Mouse (Mus musculus) MEL (cell line): ENCODE measurements around the gene Gstk1. TPM values are rescaled to one million over a fixed set of nuclear protein-coding genes. Genes with fewer than 3 reads are reported as not detected.

Source experiments
- DNase-seq: peaks from one replicate; pipeline ENCODE4 v3.0.0; 2011; ENCODE audit warnings: low read depth, low spot score
- H3K27ac ChIP-seq: 2 replicates; pipeline ENCODE4 v1.5.1; 2012; ENCODE audit warnings: low read depth, mild to moderate bottlenecking, control low read depth, low read length, moderate library complexity; ENCODE audit not compliant: control insufficient read depth
- H3K27me3 ChIP-seq, 2 experiments: fragments of 150-350 bp in 1 of 2; sonication (generic) in 1 of 2; 2 replicates each; pipeline ENCODE4 v1.6.1; 2012; ENCODE audit warnings: low read length in 2 of 2, mild to moderate bottlenecking in 2 of 2, improper control_type of control experiment in 1 of 2, moderate library complexity in 1 of 2; ENCODE audit not compliant: insufficient read depth in 2 of 2, control insufficient read depth in 1 of 2
- H3K36me3 ChIP-seq, 2 experiments: 2 replicates each; pipeline ENCODE4 v1.6.1; 2012 to 2014; ENCODE audit warnings: low read length in 2 of 2, improper control_type of control experiment in 1 of 2, inconsistent platforms in 1 of 2, mild to moderate bottlenecking in 1 of 2; ENCODE audit not compliant: insufficient read depth in 2 of 2, control insufficient read depth in 1 of 2
- H3K4me1 ChIP-seq, 2 experiments: fragments of 150-350 bp in 1 of 2; sonication (generic) in 1 of 2; 2 replicates each; pipeline ENCODE4 v1.6.1; 2012; ENCODE audit warnings: low read length in 2 of 2, improper control_type of control experiment in 1 of 2, mild to moderate bottlenecking in 1 of 2; ENCODE audit not compliant: insufficient read depth in 2 of 2, control insufficient read depth in 1 of 2
- H3K4me3 ChIP-seq, 2 experiments: fragments of 150-350 bp in 1 of 2; sonication (generic) in 1 of 2; 2 replicates each; pipeline ENCODE4 v1.5.1; 2012; ENCODE audit warnings: low read depth in 2 of 2, low read length in 2 of 2, mild to moderate bottlenecking in 2 of 2, moderate library complexity in 2 of 2, control low read depth in 1 of 2, improper control_type of control experiment in 1 of 2; ENCODE audit not compliant: control insufficient read depth in 1 of 2, insufficient read depth in 1 of 2
- H3K79me2 ChIP-seq: 2 replicates; pipeline ENCODE4 v1.6.1; 2012; ENCODE audit warnings: mild to moderate bottlenecking, low read length, moderate library complexity; ENCODE audit not compliant: control insufficient read depth, poor library complexity, insufficient read depth
- H3K9ac ChIP-seq: 2 replicates; pipeline ENCODE4 v1.6.1; 2012; ENCODE audit warnings: low read depth, mild to moderate bottlenecking, control low read depth, low read length, moderate library complexity; ENCODE audit not compliant: control insufficient read depth, poor library complexity, severe bottlenecking
- H3K9me3 ChIP-seq: fragments of 150-350 bp; sonication (generic); replicated peaks from 2 replicates; pipeline ENCODE4 v1.6.1; 2012; ENCODE audit warnings: mild to moderate bottlenecking, low read length, improper control_type of control experiment, moderate library complexity; ENCODE audit not compliant: insufficient read depth
- CHD1 ChIP-seq: IDR thresholded peaks from 2 replicates; pipeline ENCODE4 v1.6.1; 2012; ENCODE audit warnings: low read depth, mild to moderate bottlenecking, inconsistent platforms, low read length, improper control_type of control experiment
- CHD2 ChIP-seq: IDR thresholded peaks from 2 replicates; pipeline ENCODE4 v1.6.1; 2011; ENCODE audit warnings: low read length, improper control_type of control experiment
- CTCF ChIP-seq, 3 experiments: IDR thresholded peaks in 2 of 3; conservative IDR thresholded peaks in 1 of 3; 2 replicates each; pipeline ENCODE4 v1.5.1; 2011 to 2012; ENCODE audit warnings: low read length in 3 of 3, low read depth in 2 of 3, mild to moderate bottlenecking in 2 of 3, improper control_type of control experiment in 1 of 3, inconsistent platforms in 1 of 3, mixed read lengths in 1 of 3, moderate library complexity in 1 of 3; ENCODE audit not compliant: control insufficient read depth in 1 of 3, insufficient read depth in 1 of 3, poor library complexity in 1 of 3, severe bottlenecking in 1 of 3
- E2F4 ChIP-seq: IDR thresholded peaks from 2 replicates; pipeline ENCODE4 v1.6.1; 2011; ENCODE audit warnings: low read depth, low read length, improper control_type of control experiment, borderline replicate concordance
- KAT2A ChIP-seq: conservative IDR thresholded peaks from 2 replicates; pipeline ENCODE4 v1.6.1; 2012; ENCODE audit warnings: low read depth, low read length, improper control_type of control experiment, inconsistent platforms
- MAX ChIP-seq: IDR thresholded peaks from 2 replicates; pipeline ENCODE4 v1.6.1; 2011; ENCODE audit warnings: low read length, improper control_type of control experiment
- MAZ ChIP-seq: IDR thresholded peaks from 2 replicates; pipeline ENCODE4 v1.6.1; 2012; ENCODE audit warnings: low read depth, mild to moderate bottlenecking, inconsistent platforms, low read length, improper control_type of control experiment
- MXI1 ChIP-seq: IDR thresholded peaks from 2 replicates; pipeline ENCODE4 v1.6.1; 2011; ENCODE audit warnings: mild to moderate bottlenecking, low read depth, low read length, improper control_type of control experiment
- MYC ChIP-seq: IDR thresholded peaks from 2 replicates; pipeline ENCODE4 v1.6.1; 2011; ENCODE audit warnings: low read depth, mild to moderate bottlenecking, low read length, improper control_type of control experiment, moderate library complexity
- NRF1 ChIP-seq: IDR thresholded peaks from 2 replicates; pipeline ENCODE4 v1.6.1; 2014; ENCODE audit warnings: low read depth, mild to moderate bottlenecking, inconsistent platforms, low read length, improper control_type of control experiment, moderate library complexity; ENCODE audit not compliant: poor library complexity, insufficient read depth, severe bottlenecking
- POLR2AphosphoS2 ChIP-seq: IDR thresholded peaks from 2 replicates; pipeline ENCODE4 v1.6.1; 2011; ENCODE audit warnings: low read length, improper control_type of control experiment
- POLR2AphosphoS5 ChIP-seq: IDR thresholded peaks from 2 replicates; pipeline ENCODE4 v1.6.1; 2012; ENCODE audit warnings: low read depth, borderline replicate concordance, mild to moderate bottlenecking, inconsistent platforms, low read length, moderate library complexity, mixed read lengths
- RCOR1 ChIP-seq: IDR thresholded peaks from 2 replicates; pipeline ENCODE4 v1.6.1; 2012; ENCODE audit warnings: low read depth, mild to moderate bottlenecking, inconsistent platforms, low read length, improper control_type of control experiment
- TBP ChIP-seq: IDR thresholded peaks from 2 replicates; pipeline ENCODE4 v1.8.0; 2011; ENCODE audit warnings: low read depth, low read length, improper control_type of control experiment
- UBTF ChIP-seq: IDR thresholded peaks from 2 replicates; pipeline ENCODE4 v1.6.1; 2012; ENCODE audit warnings: low read depth, mild to moderate bottlenecking, inconsistent platforms, low read length, improper control_type of control experiment, moderate library complexity, borderline replicate concordance; ENCODE audit not compliant: insufficient read depth
- USF1 ChIP-seq: IDR thresholded peaks from 2 replicates; pipeline ENCODE4 v1.6.1; 2014; ENCODE audit warnings: low read depth, mild to moderate bottlenecking, inconsistent platforms, low read length, improper control_type of control experiment, moderate library complexity
- USF2 ChIP-seq, 2 experiments: IDR thresholded peaks; 2 replicates each; pipeline ENCODE4 v1.6.1; 2011 to 2012; ENCODE audit warnings: improper control_type of control experiment in 2 of 2, low read length in 2 of 2, borderline replicate concordance in 1 of 2, inconsistent platforms in 1 of 2, low read depth in 1 of 2, mild to moderate bottlenecking in 1 of 2; ENCODE audit not compliant: insufficient read depth in 1 of 2
- ZC3H11A ChIP-seq: IDR thresholded peaks from 2 replicates; pipeline ENCODE4 v1.6.1; 2012; ENCODE audit warnings: low read depth, mild to moderate bottlenecking, inconsistent platforms, low read length, improper control_type of control experiment
- ZKSCAN1 ChIP-seq: IDR thresholded peaks from 2 replicates; pipeline ENCODE4 v1.6.1; 2012; ENCODE audit warnings: low read depth, mild to moderate bottlenecking, inconsistent platforms, low read length, improper control_type of control experiment, moderate library complexity
- ZMIZ1 ChIP-seq: IDR thresholded peaks from 2 replicates; pipeline ENCODE4 v1.6.1; 2012; ENCODE audit warnings: low read depth, mild to moderate bottlenecking, inconsistent platforms, low read length, improper control_type of control experiment, moderate library complexity
- ZNF384 ChIP-seq: IDR thresholded peaks from 2 replicates; pipeline ENCODE4 v1.6.1; 2012; ENCODE audit warnings: low read depth, mild to moderate bottlenecking, inconsistent platforms, low read length, improper control_type of control experiment
- polyA plus RNA-seq, 2 experiments: library from polyadenylated mRNA; stranded (reverse) in 1 of 2; unstranded in 1 of 2; fragments of >175 nt in 1 of 2; fragments of >200 nt in 1 of 2; gene quantifications; 2 replicates each; pipeline versions ENCODE4 v1.2.1 to v1.2.4; 2012; ENCODE audit warnings: low replicate concordance in 2 of 2, low read depth in 1 of 2; ENCODE audit not compliant: insufficient read length in 2 of 2, insufficient read depth in 1 of 2, missing spikeins in 1 of 2
- total RNA-seq: library from RNA; depleted of rRNA; stranded (reverse); fragments of 300-350 nt; gene quantifications from 2 replicates; pipeline ENCODE4 v1.2.3, GENCODE M21; 2012

Gene Gstk1
- total and polyA plus RNA-seq, 3 experiments, result 1.2 to 1.4 TPM; not detected in 1

DNA sequence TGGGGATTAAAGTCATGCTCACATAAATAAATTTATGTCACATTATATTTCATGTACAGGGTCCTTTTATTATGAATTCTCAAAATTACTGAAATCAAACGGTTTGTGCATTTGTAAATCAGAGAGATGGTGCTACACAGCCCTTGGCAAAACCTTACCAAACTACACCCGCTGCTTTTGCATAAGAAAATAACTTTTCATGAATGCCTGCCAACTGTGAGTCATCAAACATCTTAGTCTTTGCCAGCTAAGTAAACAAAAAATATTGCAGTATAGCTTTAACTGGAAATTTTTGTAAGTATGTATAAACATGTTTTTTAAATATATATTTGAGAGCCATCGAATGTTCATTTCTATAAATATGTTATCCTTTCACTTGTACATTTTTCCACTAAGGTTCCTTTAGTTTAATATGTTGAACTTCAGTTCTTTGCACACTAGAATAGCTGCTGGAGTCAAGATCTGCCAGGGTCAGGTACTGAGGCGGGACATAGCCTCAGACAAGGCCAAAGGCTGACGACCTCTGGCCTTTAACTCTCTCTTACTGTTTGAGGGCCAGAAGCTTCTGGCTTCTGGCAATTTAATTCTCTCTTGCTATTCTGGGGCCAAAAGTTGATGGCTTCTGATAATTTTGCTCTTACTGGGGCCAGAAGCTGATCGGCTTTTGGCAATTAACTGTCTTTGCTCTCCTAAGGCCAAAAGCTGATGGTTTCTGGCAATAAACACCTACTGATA is 4.3 kb upstream of the Gstk1 start:
- H3K4me1 ChIP-seq, result no peaks in the 10 kb centered on the region; a peak in 1 of 4 replicates
- no peaks in the 10 kb centered on the region for H3K79me2 ChIP-seq
- H3K36me3 ChIP-seq, result no peaks in the 10 kb centered on the region
- H3K9me3 ChIP-seq, result no peaks in the 10 kb centered on the region
- H3K9ac ChIP-seq, result no peak overlapping the region
- TF ChIP-seq MYC (no peak), ZNF384 (no peak), POLR2AphosphoS2 (no peak), ZC3H11A (no peak), TBP (no peak), KAT2A (no peak), ZKSCAN1 (no peak), NRF1 (no peak), USF2 (IDR thresholded peaks at IDR 0.05; ENCODE audit: borderline replicate concordance in 1 of 2, insufficient read depth in 1 of 2, low read depth in 1 of 2, low read length in 2 of 2) (no peak)
- H3K4me3 ChIP-seq, result no peak overlapping the region
- no peak for DNase-seq
- peaks cover 1 to 3% of the 10 kb centered on the region in 2 experiments; a peak in 3 of 4 replicates for H3K27me3 ChIP-seq
- H3K27ac ChIP-seq, result no peak overlapping the region

DNA sequence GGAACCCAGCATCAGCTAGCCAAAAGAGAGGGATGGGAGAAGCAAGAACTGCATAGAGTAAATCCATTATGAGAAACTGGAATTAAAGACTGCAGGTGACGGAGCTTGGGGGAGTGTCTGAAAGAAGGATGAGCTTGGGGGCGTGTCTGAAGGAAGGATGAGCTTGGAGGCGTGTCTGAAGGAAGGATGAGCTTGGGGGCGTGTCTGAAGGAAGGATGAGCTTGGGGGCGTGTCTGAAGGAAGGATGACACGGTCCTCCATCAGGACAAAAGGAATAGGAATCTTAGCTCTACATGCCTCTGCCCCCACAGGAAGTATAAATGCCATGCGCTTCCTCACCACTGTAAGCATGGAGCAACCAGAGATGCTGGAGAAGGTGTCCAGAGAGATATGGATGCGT is 1.4 kb downstream of the Gstk1 start:
- Histone ChIP-seq H3K4me1 (no peaks in the 10 kb centered on the region; a peak in 1 of 4 replicates), H3K27ac (no peak overlapping the region), H3K4me3 (no peak overlapping the region), H3K36me3 (no peaks in the 10 kb centered on the region), H3K9ac (no peak overlapping the region), H3K27me3 (no peaks in the 10 kb centered on the region; a peak in 4 of 4 replicates)
- DNase-seq, result peak; percentile 32
- TF ChIP-seq CHD2, result no peak
- no peak for TF ChIP-seq ZKSCAN1
- no peak for TF ChIP-seq ZMIZ1
- no peak for TF ChIP-seq ZNF384
- no peak for TF ChIP-seq POLR2AphosphoS5
- no peak for TF ChIP-seq E2F4
- TF ChIP-seq USF2 (IDR thresholded peaks at IDR 0.05; ENCODE audit: borderline replicate concordance in 1 of 2, insufficient read depth in 1 of 2, low read depth in 1 of 2, low read length in 2 of 2), result no peak
- TF ChIP-seq CTCF (IDR thresholded peaks at IDR 0.05 in 2 of 3, conservative IDR thresholded peaks at IDR 0.05 in 1 of 3; ENCODE audit: control insufficient read depth in 1 of 3, insufficient read depth in 1 of 3, low read depth in 2 of 3, low read length in 3 of 3, poor library complexity in 1 of 3, severe bottlenecking in 1 of 3), result no peak
- no peak for TF ChIP-seq CHD1
- TF ChIP-seq MXI1, result no peak
- TF ChIP-seq KAT2A, result no peak
- no peak for TF ChIP-seq MAX
- TF ChIP-seq ZC3H11A, result no peak
- no peak for TF ChIP-seq MYC
- no peak for TF ChIP-seq RCOR1
- no peak for TF ChIP-seq UBTF
- TF ChIP-seq USF1, result no peak
- TF ChIP-seq MAZ, result no peak
- TF ChIP-seq NRF1, result no peak
- TF ChIP-seq, all 39 proteins: peak for 0
- Histone ChIP-seq H3K9me3 (no peaks in the 10 kb centered on the region), H3K79me2 (no peaks in the 10 kb centered on the region)
